14 mouse cellular contexts compared by ENCODE assay signal in the genomic region with DNA sequence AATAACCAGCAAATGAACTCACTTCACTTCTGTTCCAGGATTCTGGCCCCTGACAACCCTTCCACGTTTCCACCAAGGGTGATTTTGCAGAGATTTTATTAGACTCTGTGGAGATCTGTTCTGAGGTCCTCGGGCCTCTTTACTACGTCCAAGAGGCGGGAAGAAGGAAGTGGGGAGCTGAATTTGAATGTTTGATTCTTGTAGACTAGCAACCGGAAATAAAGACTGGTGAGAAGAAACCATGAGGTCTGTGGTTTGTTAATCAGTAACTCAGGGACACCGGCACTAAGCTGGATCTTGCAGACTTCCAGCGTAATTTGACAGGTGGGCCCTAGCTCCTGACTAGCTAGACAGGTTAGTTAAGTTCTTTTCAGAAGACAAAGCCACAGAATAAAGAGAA. TPM values are rescaled to one million over a fixed set of nuclear protein-coding genes. Genes with fewer than 3 reads are reported as not detected.
DNase-seq lines count a peak whose midpoint lies in the region; ATAC-seq lines count a peak whose summit lies in the region.
"Had no signal": no experiment of that assay in that cellular context is flagged by ENCODE, and none has a peak within 500 bp of the region (broad histone marks: within the 10 kb centered on the region; RNA-seq: fewer than 3 reads in every experiment).

No protein-coding gene starts in this region.

- peak overlapping the region; percentile 73 for H3K27ac ChIP-seq in intestine, embryonic 15.5 days
- H3K27ac ChIP-seq: liver, embryonic 13.5 days had no signal

- H3K27me3 ChIP-seq in intestine, embryonic 15.5 days (replicated peaks): no peaks in the 10 kb centered on the region

- intact Hi-C loops in gastrocnemius, postnatal 14 days (cut with DNase I; ENCODE audit: low total_unique reads): no loop called here
- intact Hi-C loops in gastrocnemius, postnatal 36 days (cut with DNase I): no loop called here

- H3K9ac ChIP-seq in intestine, embryonic 15.5 days: no peak overlapping the region
- H3K9ac ChIP-seq: liver, embryonic 13.5 days had no signal

- DNase-seq in thymus, postnatal 25 days: peak; percentile 4
- no peak for DNase-seq in thymus, postnatal 4 days
- DNase-seq in kidney, postnatal 4 days: peak; percentile 11 to 49
- DNase-seq in gastrocnemius, postnatal 14 days: no peak
- no peak for DNase-seq in spleen, adult 12 weeks (ENCODE audit: low spot score)
- DNase-seq in gastrocnemius, postnatal 36 days: no peak
- DNase-seq: adrenal gland, postnatal 25 days; cerebellum, postnatal 25 days; heart, adult 11 months; liver, embryonic 13.5 days; retina, postnatal 1 day; thymus, postnatal 14 days had no signal

- H3K36me3 ChIP-seq in intestine, embryonic 15.5 days: no peaks in the 10 kb centered on the region
- H3K36me3 ChIP-seq: liver, embryonic 13.5 days had no signal

- no peaks in the 10 kb centered on the region; the same call in 1 of the 2 replicates for H3K4me1 ChIP-seq in intestine, embryonic 15.5 days (replicated peaks)
- H3K4me1 ChIP-seq: liver, embryonic 13.5 days had no signal

- WGBS in intestine, embryonic 15.5 days: 38% methylated on average over 7 of the region's 7 CpGs

- H3K9me3 ChIP-seq in intestine, embryonic 15.5 days: no peaks in the 10 kb centered on the region
- H3K9me3 ChIP-seq: liver, embryonic 13.5 days had no signal

- H3K4me3 ChIP-seq in intestine, embryonic 15.5 days (replicated peaks): peak overlapping the region; percentile 29
- H3K4me3 ChIP-seq: erythroblast, embryonic 14.5 days; liver, embryonic 13.5 days had no signal

- ATAC-seq in intestine, embryonic 15.5 days: peak; percentile 91

- peak overlapping the region; percentile 37 for H3K4me2 ChIP-seq in intestine, embryonic 15.5 days (replicated peaks)
- H3K4me2 ChIP-seq: liver, embryonic 13.5 days had no signal

RNA-seq across cellular contexts. Expression of a gene that starts 5.6 kb away (rescaled TPM):
- polyA plus RNA-seq in intestine, embryonic 15.5 days (2015; fragmentation: Nextera tagmentation; extraction: Ambion mirVana): 6.8 and 6.9 TPM in 2 replicates
- total RNA-seq in gastrocnemius, postnatal 14 days (2021): under 1 TPM in 1 of 2 experiments, not detected in 1; 0.10 TPM
- not detected for total RNA-seq in gastrocnemius, postnatal 36 days (2021)
- total RNA-seq: adrenal gland, postnatal 25 days had no signal
- polyA plus RNA-seq: erythroblast, embryonic 14.5 days had no signal

RNA-seq across cellular contexts. Expression of a gene that starts 35.6 kb away (rescaled TPM):
- polyA plus RNA-seq in intestine, embryonic 15.5 days (2015; fragmentation: Nextera tagmentation; extraction: Ambion mirVana): 5.0 and 6.1 TPM in 2 replicates
- total RNA-seq in gastrocnemius, postnatal 14 days (2021): 1 to 10 TPM; 3.3 to 4.0 TPM
- 1 to 10 TPM; 2.7 to 4.4 TPM for total RNA-seq in gastrocnemius, postnatal 36 days (2021)
- polyA plus RNA-seq: erythroblast, embryonic 14.5 days had no signal

Comparison
In these comparisons a context has a peak if more than half of its experiments do, and no peak if none do; other contexts are left out.
1. DNase-seq: peak in thymus, postnatal 25 days (single experiment) and kidney, postnatal 4 days (2 of 2); none in thymus, postnatal 4 days (single experiment), gastrocnemius, postnatal 14 days (single experiment), spleen, adult 12 weeks (single experiment) and gastrocnemius, postnatal 36 days (0 of 2).